Mouse (Mus musculus) embryonic facial prominence, embryonic 11.5 days (tissue): Measurements from ENCODE around the gene Sik3. TPM values are rescaled to one million over a fixed set of nuclear protein-coding genes. Genes with fewer than 3 reads are reported as not detected.

Source experiments
- ATAC-seq: fragments of 200-750 bp; cut with Nextera tagmentation; replicated peaks from 2 replicates; pipeline ENCODE4 v1.8.0; 2017; ENCODE audit warnings: low read depth; ENCODE audit not compliant: insufficient number of reproducible peaks, low FRiP score, low TSS enrichment
- DNase-seq: peaks from one replicate; pipeline ENCODE4 v3.0.0-alpha.2; 2015; ENCODE audit warnings: low spot score
- H3K27ac ChIP-seq: fragments of 300-500 bp; sonication (generic); replicated peaks from 2 replicates; pipeline ENCODE4 v1.5.1; 2014; ENCODE audit warnings: mild to moderate bottlenecking, low read depth, low read length, control low read depth
- H3K27me3 ChIP-seq: fragments of 300-500 bp; sonication (generic); 2 replicates; pipeline ENCODE4 v1.6.1; 2014; ENCODE audit warnings: mild to moderate bottlenecking, low read length, moderate library complexity, mixed read lengths; ENCODE audit not compliant: control insufficient read depth, insufficient read depth
- H3K36me3 ChIP-seq: fragments of 300-500 bp; sonication (generic); replicated peaks from 2 replicates; pipeline ENCODE4 v1.6.1; 2014; ENCODE audit warnings: low read depth, mild to moderate bottlenecking, low read length, moderate library complexity, mixed read lengths; ENCODE audit not compliant: control insufficient read depth, insufficient read depth
- H3K4me1 ChIP-seq: fragments of 300-500 bp; sonication (generic); 2 replicates; pipeline ENCODE4 v1.6.1; 2014; ENCODE audit warnings: low read length, mixed read lengths; ENCODE audit not compliant: control insufficient read depth, insufficient read depth
- H3K4me2 ChIP-seq: fragments of 300-500 bp; sonication (generic); 2 replicates; pipeline ENCODE4 v1.6.1; 2014; ENCODE audit warnings: low read depth, mild to moderate bottlenecking, control low read depth, low read length, moderate library complexity
- H3K4me3 ChIP-seq: fragments of 300-500 bp; sonication (generic); 2 replicates; pipeline ENCODE4 v1.5.1; 2014; ENCODE audit warnings: low read depth, low read length, control low read depth
- H3K9ac ChIP-seq: fragments of 300-500 bp; sonication (generic); replicated peaks from 2 replicates; pipeline ENCODE4 v1.6.1; 2014; ENCODE audit warnings: mild to moderate bottlenecking, control low read depth, low read length
- H3K9me3 ChIP-seq: fragments of 300-500 bp; sonication (generic); replicated peaks from 2 replicates; pipeline ENCODE4 v1.6.1; 2016; ENCODE audit warnings: mild to moderate bottlenecking, low read length, inconsistent platforms, mixed read lengths; ENCODE audit not compliant: control insufficient read depth
- WGBS: fragments of 180-500 bp; shearing (Covaris S2); extraction: QIAGEN DNeasy Blood & Tissue Kit; methylation state at CpG from one replicate; pipeline ENCODE4 v1.1.7; 2014; 5-methylcytosine and 5-hydroxymethylcytosine counted together
- polyA plus RNA-seq: library from polyadenylated mRNA; unstranded; fragments of >200 nt; fragmentation: Nextera tagmentation; extraction: Ambion mirVana; gene quantifications from 2 replicates; pipeline ENCODE4 v1.2.1, GENCODE M21; 2014

Gene Sik3
- polyA plus RNA-seq, 1 experiment from 2014 or later, result 8.2 TPM

DNA sequence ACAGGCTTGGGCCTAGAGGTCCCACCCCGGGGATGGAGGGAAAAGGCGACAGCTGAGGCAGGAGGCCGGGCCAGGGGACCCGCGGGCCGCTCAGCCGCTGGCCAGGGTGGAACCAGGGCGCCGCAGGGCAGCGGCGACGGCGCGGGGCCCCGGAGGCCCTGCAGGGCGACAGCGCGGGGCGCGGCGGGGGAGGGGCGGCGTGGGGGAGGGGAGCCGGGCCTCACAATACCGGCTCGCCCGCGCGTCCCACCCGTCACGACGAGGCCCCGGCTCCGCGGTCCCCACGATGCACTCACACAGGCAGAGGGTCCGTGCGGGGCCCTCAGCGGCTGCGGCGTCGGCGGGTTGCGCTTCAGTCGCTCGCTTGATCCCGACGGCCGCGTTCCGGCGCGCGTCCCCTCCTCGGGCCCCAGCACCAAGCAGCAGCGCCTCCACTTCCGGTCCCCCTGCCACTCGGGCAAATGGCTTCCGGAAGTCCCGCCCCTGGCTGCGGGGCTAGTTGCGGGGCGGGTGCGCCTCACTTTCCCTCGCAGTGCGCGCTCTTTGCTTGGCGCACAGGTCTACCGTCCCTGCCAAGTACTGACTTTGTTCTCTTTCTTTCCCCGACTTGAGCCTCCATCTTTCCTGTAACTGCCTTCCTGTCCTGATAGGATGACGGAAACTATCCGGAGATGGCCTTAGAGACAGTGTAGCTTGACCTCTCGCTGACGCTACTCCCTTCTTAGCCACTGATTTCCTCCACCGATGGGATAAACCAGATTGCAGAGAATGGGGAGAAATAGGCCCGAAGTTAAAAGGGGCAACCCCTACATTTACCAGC, 28.0 kb upstream of the Sik3 start:
- peak overlapping the region; percentile 88 for H3K4me2 ChIP-seq
- no peaks in the 10 kb centered on the region for H3K36me3 ChIP-seq
- H3K9ac ChIP-seq, result peak overlapping the region; percentile 100
- peak overlapping the region; percentile 99 for H3K4me3 ChIP-seq
- DNase-seq, result peak; percentile 96
- peak overlapping the region; percentile 90 for H3K27ac ChIP-seq
- peak; percentile 89 for ATAC-seq
- H3K4me1 ChIP-seq, result no peaks in the 10 kb centered on the region; the same call in 1 of the 2 replicates
- WGBS, result under 1% methylated on average over 66 of the region's 76 CpGs
- no peaks in the 10 kb centered on the region for H3K27me3 ChIP-seq
- H3K9me3 ChIP-seq, result no peaks in the 10 kb centered on the region

- H3K9ac ChIP-seq, result peak overlapping the region; percentile 100
- DNase-seq, result peak; percentile 59
- ATAC-seq, result peak; percentile 84
- no peaks in the 10 kb centered on the region for H3K9me3 ChIP-seq
- H3K36me3 ChIP-seq, result no peaks in the 10 kb centered on the region
- no peaks in the 10 kb centered on the region for H3K27me3 ChIP-seq
- no peaks in the 10 kb centered on the region; the same call in 1 of the 2 replicates for H3K4me1 ChIP-seq
- H3K27ac ChIP-seq, result peak overlapping the region; percentile 90
- peak overlapping the region; percentile 99 for H3K4me3 ChIP-seq
- H3K4me2 ChIP-seq, result peak overlapping the region; percentile 88
- WGBS, result under 1% methylated on average over 4 of the region's 4 CpGs
These were observed 27.4 kb upstream of the Sik3 start for GRCm38 (mm10) chr9:45985229-45985567.

- WGBS, result 58% methylated on average over 4 of the region's 4 CpGs
- no peak for DNase-seq
- no peak for ATAC-seq
- no peak overlapping the region for H3K4me2 ChIP-seq
- no peaks in the 10 kb centered on the region for H3K4me1 ChIP-seq
- H3K27me3 ChIP-seq, result no peaks in the 10 kb centered on the region
- no peak overlapping the region for H3K9ac ChIP-seq
- no peak overlapping the region for H3K4me3 ChIP-seq
- no peak overlapping the region for H3K27ac ChIP-seq
- H3K9me3 ChIP-seq, result no peaks in the 10 kb centered on the region
- no peaks in the 10 kb centered on the region for H3K36me3 ChIP-seq
These were observed 13.6 kb upstream of the Sik3 start for GRCm38 (mm10) chr9:45999009-45999408.

DNA sequence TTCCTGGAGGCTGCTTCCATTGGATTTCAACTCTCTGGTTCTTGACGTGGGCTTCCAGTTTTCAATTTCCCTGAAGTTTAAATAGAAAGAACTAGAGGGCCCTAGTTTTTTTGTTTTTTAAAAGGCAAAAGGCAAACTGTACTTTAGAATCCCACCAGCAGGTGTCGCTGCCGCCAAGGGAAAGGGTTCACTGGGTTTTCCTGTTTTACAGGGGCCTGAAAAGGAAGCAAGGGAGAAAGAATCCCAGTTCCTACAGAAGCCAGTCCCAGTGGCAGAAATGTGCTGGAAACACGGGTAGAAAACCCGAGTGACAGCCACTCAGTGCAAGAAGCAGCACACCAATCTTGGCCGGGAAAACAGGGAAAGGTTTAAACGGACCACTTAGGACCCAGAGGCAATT, 8.9 kb upstream of the Sik3 start:
- H3K27me3 ChIP-seq, result no peaks in the 10 kb centered on the region
- H3K4me2 ChIP-seq, result no peak overlapping the region
- H3K4me3 ChIP-seq, result no peak overlapping the region
- WGBS, result 9% methylated on average over 7 of the region's 7 CpGs
- no peaks in the 10 kb centered on the region for H3K9me3 ChIP-seq
- no peaks in the 10 kb centered on the region for H3K36me3 ChIP-seq
- DNase-seq (peak; percentile 91), ATAC-seq (no peak)
- no peak overlapping the region for H3K9ac ChIP-seq
- no peaks in the 10 kb centered on the region for H3K4me1 ChIP-seq
- H3K27ac ChIP-seq, result no peak overlapping the region

GRCm38 (mm10) chr9:46004529-46004928, 8.1 kb upstream of the Sik3 start:
- 67% methylated on average over 3 of the region's 3 CpGs for WGBS
- no peaks in the 10 kb centered on the region for H3K36me3 ChIP-seq
- H3K27me3 ChIP-seq, result no peaks in the 10 kb centered on the region
- DNase-seq (no peak), ATAC-seq (no peak)
- no peak overlapping the region for H3K4me3 ChIP-seq
- H3K9me3 ChIP-seq, result no peaks in the 10 kb centered on the region
- H3K4me1 ChIP-seq, result no peaks in the 10 kb centered on the region
- H3K4me2 ChIP-seq, result no peak overlapping the region
- H3K27ac ChIP-seq, result no peak overlapping the region
- H3K9ac ChIP-seq, result no peak overlapping the region

DNA sequence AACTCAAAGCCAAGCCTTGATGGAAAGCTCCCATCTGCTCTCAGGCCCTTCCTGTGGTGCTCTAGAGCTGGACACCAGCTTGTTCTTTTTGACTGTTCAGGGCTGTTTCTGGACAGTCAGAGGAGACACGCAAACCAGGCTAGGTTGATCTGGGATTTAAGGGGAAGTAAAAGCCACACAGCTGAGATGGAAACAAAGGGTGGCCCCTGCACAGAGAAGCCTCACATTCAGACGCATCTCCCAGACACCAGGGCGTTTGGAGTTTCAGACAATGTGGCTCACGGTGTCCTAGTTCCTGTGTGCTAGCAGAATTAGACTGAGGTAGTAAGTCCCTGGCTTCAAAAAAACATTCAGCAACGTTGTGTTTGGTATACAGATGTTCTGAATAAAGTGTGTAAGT, 6.4 kb upstream of the Sik3 start:
- H3K9me3 ChIP-seq, result no peaks in the 10 kb centered on the region
- ATAC-seq, result no peak
- no peaks in the 10 kb centered on the region for H3K27me3 ChIP-seq
- H3K36me3 ChIP-seq, result no peaks in the 10 kb centered on the region
- H3K9ac ChIP-seq, result no peak overlapping the region
- H3K27ac ChIP-seq, result no peak overlapping the region
- H3K4me3 ChIP-seq, result no peak overlapping the region
- DNase-seq, result no peak
- WGBS, result 63% methylated on average over 5 of the region's 5 CpGs
- H3K4me2 ChIP-seq, result no peak overlapping the region
- no peaks in the 10 kb centered on the region for H3K4me1 ChIP-seq

DNA sequence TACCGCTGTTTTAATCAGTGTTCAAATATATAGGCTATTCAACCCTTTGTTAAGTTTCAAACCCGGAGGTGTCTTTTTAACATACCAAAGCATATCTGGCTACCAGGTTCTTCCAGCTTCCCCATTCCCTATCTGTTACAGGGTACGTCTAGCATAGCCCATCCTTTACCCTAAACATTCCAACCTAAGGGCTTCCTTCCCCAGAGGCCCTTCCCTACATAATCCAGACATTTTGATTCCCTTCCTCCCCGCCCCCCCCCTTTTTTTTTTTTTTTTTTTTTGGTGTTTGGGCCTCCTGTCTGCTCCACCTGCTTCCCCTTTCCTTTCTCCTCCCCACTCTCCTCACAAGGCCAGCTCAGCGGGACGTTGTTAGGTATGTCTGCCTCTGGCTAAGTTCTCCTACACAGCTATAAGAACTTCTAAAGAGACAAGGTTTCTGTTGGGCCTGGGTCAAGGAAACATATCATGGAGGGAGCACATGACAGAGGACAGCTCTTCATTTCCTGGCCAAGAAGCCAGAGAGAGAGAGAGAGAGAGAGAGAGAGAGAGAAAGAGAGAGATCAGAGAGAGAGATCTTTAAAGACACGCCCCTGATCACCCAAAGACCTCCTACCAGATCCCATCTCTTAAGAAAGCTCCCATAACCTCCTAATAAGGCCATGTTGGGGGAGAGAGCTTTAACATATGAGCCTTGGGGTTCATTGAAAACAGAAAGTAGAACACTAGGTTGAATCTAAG, 3.5 kb upstream of the Sik3 start:
- Histone ChIP-seq H3K27me3 (no peaks in the 10 kb centered on the region), H3K36me3 (no peaks in the 10 kb centered on the region), H3K4me2 (no peak overlapping the region), H3K9me3 (no peaks in the 10 kb centered on the region), H3K9ac (no peak overlapping the region), H3K4me3 (no peak overlapping the region), H3K27ac (no peak overlapping the region), H3K4me1 (no peaks in the 10 kb centered on the region)
- WGBS, result 76% methylated on average over 6 of the region's 7 CpGs
- no peak for ATAC-seq
- no peak for DNase-seq

- 72% methylated on average over 1 of the region's 1 CpGs for WGBS
- no peaks in the 10 kb centered on the region for H3K4me1 ChIP-seq
- no peaks in the 10 kb centered on the region for H3K9me3 ChIP-seq
- no peaks in the 10 kb centered on the region for H3K36me3 ChIP-seq
- no peak overlapping the region for H3K9ac ChIP-seq
- no peak overlapping the region for H3K27ac ChIP-seq
- DNase-seq (no peak), ATAC-seq (no peak)
- no peak overlapping the region for H3K4me3 ChIP-seq
- no peaks in the 10 kb centered on the region for H3K27me3 ChIP-seq
- no peak overlapping the region for H3K4me2 ChIP-seq
These were observed 3.0 kb upstream of the Sik3 start for GRCm38 (mm10) chr9:46009669-46009983.
